Mouse (Mus musculus): ENCODE data around the gene Lrrc8c.
A peak's percentile ranks its signal among the peaks of the same experiment; 100 is the strongest.

Lrrc8c gene

GRCm38 (mm10) chr5:105519096-105519975 lies at the start of gene Lrrc8c:
TSS of gene Lrrc8c (plus strand) at chr5:105519388.
- DNase-seq (ENCODE audit: low spot score): peak; percentile 83

GRCm38 (mm10) chr5:105472983-105473705 lies 46.0 kb upstream of the Lrrc8c start:
- no peak for DNase-seq (ENCODE audit: low spot score)

GRCm38 (mm10) chr5:105477527-105477926 lies 41.7 kb upstream of the Lrrc8c start:
- DNase-seq (ENCODE audit: low spot score): no peak

DNA sequence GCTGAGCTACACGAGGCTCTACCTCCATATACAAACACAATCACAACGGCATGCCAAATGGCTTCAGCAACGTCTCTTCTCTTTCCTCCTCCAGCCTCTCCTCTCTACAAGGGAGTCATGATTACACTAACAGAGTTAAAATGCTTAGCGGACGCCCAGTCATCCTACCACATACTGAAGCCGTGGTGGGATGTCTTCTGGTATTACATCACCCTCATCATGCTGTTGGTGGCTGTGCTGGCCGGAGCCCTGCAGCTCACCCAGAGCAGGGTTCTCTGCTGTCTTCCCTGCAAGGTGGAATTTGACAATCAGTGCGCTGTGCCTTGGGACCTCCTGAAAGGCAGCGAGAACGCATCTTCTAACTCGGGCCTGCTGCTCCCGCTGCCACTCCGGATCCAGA lies 39.5 kb upstream of the Lrrc8c start:
- no peak for DNase-seq (ENCODE audit: low spot score)

DNA sequence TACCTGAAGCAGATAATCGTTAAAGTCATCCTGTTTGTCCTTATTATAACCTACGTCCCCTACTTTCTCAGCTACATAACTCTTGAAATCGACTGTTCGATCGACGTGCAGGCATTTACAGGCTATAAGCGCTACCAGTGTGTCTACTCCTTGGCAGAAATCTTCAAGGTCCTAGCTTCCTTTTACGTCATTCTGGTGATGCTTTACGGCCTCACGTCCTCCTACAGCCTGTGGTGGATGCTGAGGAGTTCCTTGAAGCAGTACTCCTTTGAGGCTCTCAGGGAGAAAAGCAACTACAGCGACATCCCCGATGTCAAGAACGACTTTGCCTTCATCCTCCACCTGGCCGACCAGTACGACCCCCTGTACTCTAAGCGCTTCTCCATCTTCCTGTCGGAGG lies 38.6 kb upstream of the Lrrc8c start:
- no peak for DNase-seq (ENCODE audit: low spot score)

DNA sequence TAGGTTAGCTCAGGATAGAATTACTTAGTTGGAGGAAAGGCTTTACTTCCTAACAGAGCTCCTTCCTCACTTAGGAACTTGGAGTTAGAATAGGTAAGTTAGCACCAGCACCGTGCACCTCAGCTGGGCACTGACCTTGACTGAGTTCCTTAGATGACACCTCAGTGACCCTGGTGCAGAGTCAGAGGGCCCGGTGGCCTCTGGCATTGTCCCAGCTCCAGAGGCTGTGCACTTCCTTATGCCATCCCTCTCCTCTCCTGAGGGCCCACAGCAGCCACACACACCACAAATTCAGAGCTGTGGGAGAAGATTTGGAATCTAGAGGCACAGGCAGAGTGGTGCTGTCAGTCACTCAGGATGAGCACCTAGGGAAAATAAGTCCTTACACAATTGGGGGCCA lies 35.6 kb upstream of the Lrrc8c start:
- DNase-seq (ENCODE audit: low spot score): no peak

DNA sequence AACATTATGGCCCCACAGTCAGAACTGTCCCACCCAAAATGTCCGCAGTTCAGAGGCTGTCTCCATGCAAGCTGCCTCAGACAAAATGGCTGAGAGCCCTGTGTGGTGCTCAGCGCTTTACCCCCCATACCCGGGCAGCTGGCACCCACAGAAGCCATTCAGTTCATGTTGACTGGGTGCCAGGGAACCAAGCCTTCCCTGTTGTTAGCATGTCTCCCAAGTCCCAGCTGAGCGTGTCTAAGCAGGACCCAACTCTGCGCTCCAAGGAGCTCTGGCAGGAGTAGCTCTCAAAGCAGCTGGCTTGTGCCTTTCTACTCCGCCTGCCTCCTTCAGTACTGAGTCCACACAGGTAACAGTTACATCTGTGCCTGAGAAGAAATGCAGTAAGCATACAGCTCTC lies 34.9 kb upstream of the Lrrc8c start:
- DNase-seq (ENCODE audit: low spot score): no peak

GRCm38 (mm10) chr5:105484891-105485290 lies 34.3 kb upstream of the Lrrc8c start:
- no peak for DNase-seq (ENCODE audit: low spot score)

DNA sequence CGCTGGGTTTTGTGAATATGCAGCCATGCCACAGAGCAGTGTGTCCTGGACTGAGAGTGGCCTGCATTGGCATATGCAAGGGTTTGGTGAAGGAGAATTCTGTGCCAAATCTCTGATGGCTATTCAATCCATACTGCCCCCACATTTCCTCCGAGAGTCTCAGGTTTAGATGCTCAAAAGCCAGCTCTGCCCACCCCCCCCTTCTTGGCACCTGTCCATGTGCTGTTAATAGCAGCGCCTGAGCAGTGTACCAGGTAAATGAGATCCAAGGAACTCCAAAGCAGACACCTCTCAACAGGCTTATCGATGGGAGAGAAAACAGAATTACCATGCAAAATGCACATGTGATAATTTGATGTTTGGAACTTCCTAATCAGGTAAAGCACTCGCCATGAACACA lies 29.0 kb upstream of the Lrrc8c start:
- no peak for DNase-seq (ENCODE audit: low spot score)

DNA sequence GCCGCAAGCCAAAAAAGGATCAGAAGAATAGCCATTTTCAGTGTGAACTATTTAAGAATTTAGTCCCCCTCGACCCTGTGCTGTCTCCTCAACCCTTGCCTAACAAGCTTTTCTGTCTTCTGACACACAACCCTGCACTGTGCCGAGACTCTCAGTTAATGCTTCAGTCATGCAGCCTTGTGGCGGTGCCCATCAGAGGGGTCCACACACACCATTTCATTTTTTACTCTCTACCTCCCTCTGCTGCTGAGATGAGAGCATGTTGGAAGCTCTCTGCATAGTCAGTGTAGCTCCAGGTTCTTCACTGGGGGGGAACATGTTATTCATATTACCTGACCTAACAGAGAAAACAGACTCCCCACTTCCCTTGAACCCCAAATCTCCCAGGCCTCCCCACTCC lies 27.8 kb upstream of the Lrrc8c start:
- peak; percentile 65 for DNase-seq (ENCODE audit: low spot score)

- DNase-seq (ENCODE audit: low spot score): peak; percentile 53
These were observed 26.6 kb upstream of the Lrrc8c start for GRCm38 (mm10) chr5:105492367-105493246.

DNA sequence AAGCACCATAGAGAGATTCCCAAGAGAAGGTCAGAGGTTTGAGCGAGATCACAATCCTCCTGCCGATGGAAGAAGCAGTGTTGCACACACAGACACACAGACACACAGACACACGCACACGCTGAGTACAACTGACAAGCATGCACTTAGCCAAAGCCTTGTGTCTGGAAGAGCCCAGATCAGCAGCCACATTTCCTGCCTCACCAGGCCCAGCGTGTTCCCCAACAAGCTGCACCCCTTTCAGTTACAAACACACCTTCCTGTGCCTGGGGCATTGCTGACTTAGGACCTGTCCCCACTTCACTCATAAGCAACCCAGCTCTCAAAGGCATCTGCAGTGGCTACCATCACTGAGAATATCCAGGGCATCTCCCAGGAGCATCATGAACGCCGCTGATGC lies 25.8 kb upstream of the Lrrc8c start:
- DNase-seq (ENCODE audit: low spot score): no peak

- DNase-seq (ENCODE audit: low spot score): no peak
These were observed 24.8 kb upstream of the Lrrc8c start for GRCm38 (mm10) chr5:105494246-105494917.

GRCm38 (mm10) chr5:105494918-105495901 lies 24.0 kb upstream of the Lrrc8c start:
- peak; percentile 91 for DNase-seq (ENCODE audit: low spot score)

- peak; percentile 63 for DNase-seq (ENCODE audit: low spot score)
These were observed 23.1 kb upstream of the Lrrc8c start for GRCm38 (mm10) chr5:105496133-105496532.

GRCm38 (mm10) chr5:105496586-105496985 lies 22.6 kb upstream of the Lrrc8c start:
- DNase-seq (ENCODE audit: low spot score): no peak

DNA sequence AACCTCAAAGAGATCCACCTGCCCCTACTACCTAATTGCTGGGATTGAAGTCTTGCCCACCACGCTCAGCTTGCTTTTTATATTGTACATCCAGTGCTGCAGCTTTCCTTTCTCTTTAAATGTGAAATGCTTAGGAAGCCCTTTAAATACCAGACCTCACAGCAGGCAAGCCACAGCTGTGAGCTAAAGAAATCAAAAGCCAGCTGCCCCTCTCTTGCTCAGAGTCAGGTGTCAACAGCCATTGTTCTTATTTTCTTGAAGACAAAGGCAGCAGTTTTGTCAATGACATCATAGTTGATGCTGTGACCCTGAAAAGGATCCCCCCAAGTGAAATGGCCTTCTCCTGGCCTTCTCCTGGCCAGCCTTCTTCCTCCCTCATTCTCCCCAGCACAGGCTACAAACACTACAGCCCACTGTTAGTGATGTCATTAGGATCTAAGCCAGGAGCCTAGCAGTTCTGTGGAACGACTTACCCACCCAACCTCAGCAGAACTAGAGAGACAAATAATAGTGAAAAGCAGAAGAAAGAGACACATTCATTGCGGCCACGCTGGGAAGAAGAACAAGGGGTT lies 20.7 kb upstream of the Lrrc8c start:
- DNase-seq (ENCODE audit: low spot score): peak; percentile 49

DNA sequence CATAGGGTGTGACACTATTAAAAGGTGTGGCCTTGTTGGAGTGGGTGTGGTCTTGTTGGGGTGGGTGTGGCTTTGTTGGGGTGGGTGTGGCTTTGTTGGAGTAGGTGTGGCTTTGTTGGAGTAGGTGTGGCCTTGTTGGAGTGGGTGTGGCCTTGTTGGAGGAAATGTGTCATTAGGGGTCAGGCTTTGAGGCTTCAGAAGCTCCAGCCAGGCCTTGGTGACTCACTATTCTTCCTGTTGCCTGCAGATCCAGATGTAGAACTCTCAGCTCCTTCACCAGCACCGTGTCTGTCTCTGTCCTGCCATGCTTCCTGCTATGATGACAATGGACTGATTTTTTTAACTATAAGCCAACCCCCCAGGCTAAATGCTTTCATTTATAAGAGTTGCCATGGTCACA lies 19.8 kb upstream of the Lrrc8c start:
- DNase-seq (ENCODE audit: low spot score): no peak

DNA sequence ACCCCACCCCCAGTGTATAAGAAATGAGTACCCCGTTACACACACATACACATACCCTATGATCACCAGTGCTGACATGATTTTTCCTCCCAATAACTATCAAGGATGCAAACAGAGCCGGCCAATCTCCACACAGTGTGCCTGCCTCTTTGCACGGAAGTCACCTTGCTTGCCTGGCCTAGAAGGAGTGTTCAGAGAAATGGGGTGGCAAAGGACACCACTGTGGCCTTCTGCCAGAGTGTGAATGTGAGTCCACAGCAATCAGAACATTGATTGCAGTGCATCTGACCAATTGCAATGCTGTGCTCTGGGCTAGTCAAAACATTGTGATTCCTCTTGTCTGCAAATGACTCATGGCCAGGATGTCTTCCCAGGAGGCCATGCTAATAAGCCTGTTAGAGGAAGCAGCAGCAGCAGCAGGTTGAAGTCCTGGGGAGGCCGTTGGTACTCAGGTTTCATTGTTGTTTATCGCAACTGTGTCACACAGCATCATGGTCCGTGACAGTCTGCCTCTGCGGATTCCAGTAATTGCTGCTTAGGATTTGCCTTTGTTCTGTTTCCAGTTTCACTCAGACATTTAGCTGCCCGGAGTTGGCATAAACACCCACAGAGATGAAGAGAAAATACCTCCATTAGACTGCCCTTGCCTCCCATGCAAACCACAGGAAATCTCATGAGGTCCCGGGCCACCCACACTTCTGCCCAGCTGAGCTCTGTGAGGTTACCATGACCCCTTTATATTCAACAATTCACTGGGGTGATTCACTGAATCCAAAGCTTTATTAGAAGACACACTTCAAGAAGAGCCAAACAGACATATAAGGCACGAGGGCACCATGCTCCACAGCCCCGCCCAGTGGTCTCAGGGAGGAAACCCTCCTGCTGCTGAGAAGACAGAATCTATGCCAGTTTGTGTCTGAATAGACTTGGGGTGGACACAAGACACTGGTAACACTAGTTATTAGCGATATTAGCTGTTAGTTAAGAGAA lies 18.8 kb upstream of the Lrrc8c start:
- peak; percentile 49 for DNase-seq (ENCODE audit: low spot score)
